Mouse (Mus musculus): ENCODE results near the gene Adamts18.

GRCm38 (mm10) chr8:113791061-113791460, 57.5 kb downstream of the Adamts18 start:
- no peak for TF ChIP-seq CTCF (IDR thresholded peaks at IDR 0.05; ENCODE audit: low read depth)
- no peak for TF ChIP-seq EP300 (optimal IDR thresholded peaks at IDR 0.05)

Measured in stomach, postnatal 0 days (tissue).